Mouse (Mus musculus) limb, embryonic 11.5 days (tissue): ENCODE results near the gene Tnfrsf1b. TPM values are rescaled to one million over a fixed set of nuclear protein-coding genes. Genes with fewer than 3 reads are reported as not detected.

ENCODE experiments used
- ATAC-seq: fragments of 200-750 bp; cut with Nextera tagmentation; 2 replicates; pipeline ENCODE4 v1.8.0; 2017; ENCODE audit warnings: low read depth; ENCODE audit not compliant: insufficient number of reproducible peaks, low FRiP score, low TSS enrichment
- DNase-seq: peaks from one replicate; pipeline ENCODE4 v3.0.0-alpha.2; 2015; ENCODE audit warnings: low spot score
- H3K27ac ChIP-seq: fragments of 300-500 bp; sonication (generic); replicated peaks from 2 replicates; pipeline ENCODE4 v1.5.1; 2014; ENCODE audit warnings: low read depth, mild to moderate bottlenecking, low read length
- H3K27me3 ChIP-seq: fragments of 300-500 bp; sonication (generic); 2 replicates; pipeline ENCODE4 v1.6.1; 2014; ENCODE audit warnings: mild to moderate bottlenecking, low read length, mixed read lengths; ENCODE audit not compliant: control insufficient read depth, insufficient read depth
- H3K36me3 ChIP-seq: fragments of 300-500 bp; sonication (generic); 2 replicates; pipeline ENCODE4 v1.6.1; 2014; ENCODE audit warnings: mild to moderate bottlenecking, low read length, moderate library complexity, mixed read lengths; ENCODE audit not compliant: control insufficient read depth, insufficient read depth
- H3K4me1 ChIP-seq: fragments of 300-500 bp; sonication (generic); 2 replicates; pipeline ENCODE4 v1.6.1; 2014; ENCODE audit warnings: low read length, mixed read lengths; ENCODE audit not compliant: control insufficient read depth, insufficient read depth
- H3K4me2 ChIP-seq: fragments of 300-500 bp; sonication (generic); 2 replicates; pipeline ENCODE4 v1.6.1; 2014; ENCODE audit warnings: low read depth, mild to moderate bottlenecking, moderate library complexity; ENCODE audit not compliant: severe bottlenecking
- H3K4me3 ChIP-seq: fragments of 300-500 bp; sonication (generic); 2 replicates; pipeline ENCODE4 v1.5.1; 2014; ENCODE audit warnings: low read depth, low read length
- H3K9ac ChIP-seq: fragments of 300-500 bp; sonication (generic); 2 replicates; pipeline ENCODE4 v1.6.1; 2014; ENCODE audit warnings: mild to moderate bottlenecking, low read length
- H3K9me3 ChIP-seq: fragments of 300-500 bp; sonication (generic); 2 replicates; pipeline ENCODE4 v1.6.1; 2016; ENCODE audit warnings: low read length; ENCODE audit not compliant: control insufficient read depth
- WGBS: fragments of 180-500 bp; shearing (Covaris S2); extraction: QIAGEN DNeasy Blood & Tissue Kit; methylation state at CpG from one replicate; pipeline ENCODE4 v1.1.7; 2014; 5-methylcytosine and 5-hydroxymethylcytosine counted together
- polyA plus RNA-seq: library from polyadenylated mRNA; unstranded; fragments of >200 nt; fragmentation: Nextera tagmentation; extraction: Ambion mirVana; gene quantifications from 2 replicates; pipeline ENCODE4 v1.2.1, GENCODE M21; 2014

Tnfrsf1b gene
- polyA plus RNA-seq, 1 experiment from 2014 or later: 2.2 TPM

DNA sequence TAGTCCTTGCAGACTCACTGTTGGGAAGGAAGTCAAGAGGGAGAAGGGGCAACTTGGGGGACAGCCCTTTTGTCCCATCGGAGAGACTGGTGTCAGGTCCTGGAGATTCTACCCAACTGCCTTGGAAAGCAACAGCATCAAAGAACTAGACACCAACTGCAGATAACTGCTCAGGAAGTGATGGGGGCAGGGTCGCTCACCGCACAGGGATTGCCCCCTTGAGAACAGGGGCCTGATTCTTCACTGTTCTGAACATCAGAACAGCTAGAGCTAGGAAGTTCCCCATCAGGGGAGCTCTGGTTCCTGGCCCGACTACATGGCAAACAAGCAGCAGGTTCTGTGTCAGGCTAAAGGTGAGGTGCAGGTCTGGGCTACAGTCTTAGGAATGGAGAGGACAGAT is 19.8 kb upstream of the Tnfrsf1b start:
- Histone ChIP-seq H3K9ac (no peak overlapping the region), H3K4me2 (no peak overlapping the region), H3K27ac (no peak overlapping the region), H3K27me3 (no peaks in the 10 kb centered on the region), H3K9me3 (no peaks in the 10 kb centered on the region), H3K4me3 (no peak overlapping the region), H3K36me3 (no peaks in the 10 kb centered on the region), H3K4me1 (no peaks in the 10 kb centered on the region)
- ATAC-seq: no peak
- 86% methylated on average over 4 of the region's 4 CpGs for WGBS
- no peak for DNase-seq

DNA sequence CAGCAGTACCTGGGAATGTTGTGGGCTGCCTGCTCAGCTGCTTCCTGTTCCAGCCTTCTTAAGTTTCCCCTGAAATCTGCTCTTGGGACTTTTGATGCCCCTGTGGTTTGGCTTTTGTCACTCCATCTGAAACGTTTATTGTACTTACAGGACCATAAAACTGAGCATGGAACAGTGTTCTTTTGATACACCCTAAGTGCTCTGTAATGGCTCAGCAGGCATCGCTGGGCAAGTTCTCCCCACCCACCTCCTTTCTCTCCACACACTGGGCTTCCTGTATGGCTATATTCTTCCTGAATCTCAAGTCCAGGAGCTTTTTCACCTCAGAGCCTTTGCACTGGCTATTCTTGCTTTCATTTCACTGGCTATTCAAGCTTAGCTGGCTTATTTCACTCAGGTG is 18.1 kb upstream of the Tnfrsf1b start:
- Histone ChIP-seq H3K4me3 (no peak overlapping the region), H3K9ac (no peak overlapping the region), H3K27me3 (no peaks in the 10 kb centered on the region), H3K27ac (no peak overlapping the region), H3K4me2 (no peak overlapping the region), H3K9me3 (no peaks in the 10 kb centered on the region; the same call in 1 of the 2 replicates), H3K4me1 (no peaks in the 10 kb centered on the region), H3K36me3 (no peaks in the 10 kb centered on the region)
- ATAC-seq (no peak), DNase-seq (no peak)
- 22% methylated on average over 2 of the region's 2 CpGs for WGBS

DNA sequence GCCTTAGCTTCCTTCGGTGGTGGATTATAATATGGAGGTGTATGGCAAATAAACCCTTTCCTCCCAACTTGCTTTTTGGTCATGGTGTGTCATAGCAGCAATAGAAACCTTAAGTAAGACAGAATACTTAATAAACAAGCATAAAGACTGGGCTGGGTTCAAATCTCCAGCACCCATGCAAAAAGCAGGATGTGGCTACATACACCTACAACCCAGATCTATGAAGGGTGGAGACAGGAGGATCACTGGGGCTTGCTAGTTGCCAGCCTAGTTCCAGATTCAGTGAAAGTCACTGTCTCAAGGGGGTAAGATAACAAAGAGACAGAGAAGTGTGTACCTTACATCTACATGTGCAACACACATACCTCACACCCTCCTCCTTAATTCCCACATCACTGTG is 16.9 kb upstream of the Tnfrsf1b start:
- H3K4me1 ChIP-seq: no peaks in the 10 kb centered on the region
- ATAC-seq: no peak
- H3K4me3 ChIP-seq: no peak overlapping the region
- no peak for DNase-seq
- no peak overlapping the region for H3K27ac ChIP-seq
- WGBS: 94% methylated on average over 1 of the region's 1 CpGs
- H3K9ac ChIP-seq: no peak overlapping the region
- no peaks in the 10 kb centered on the region for H3K36me3 ChIP-seq
- no peak overlapping the region for H3K4me2 ChIP-seq
- no peaks in the 10 kb centered on the region for H3K27me3 ChIP-seq
- H3K9me3 ChIP-seq: no peaks in the 10 kb centered on the region; the same call in 1 of the 2 replicates

DNA sequence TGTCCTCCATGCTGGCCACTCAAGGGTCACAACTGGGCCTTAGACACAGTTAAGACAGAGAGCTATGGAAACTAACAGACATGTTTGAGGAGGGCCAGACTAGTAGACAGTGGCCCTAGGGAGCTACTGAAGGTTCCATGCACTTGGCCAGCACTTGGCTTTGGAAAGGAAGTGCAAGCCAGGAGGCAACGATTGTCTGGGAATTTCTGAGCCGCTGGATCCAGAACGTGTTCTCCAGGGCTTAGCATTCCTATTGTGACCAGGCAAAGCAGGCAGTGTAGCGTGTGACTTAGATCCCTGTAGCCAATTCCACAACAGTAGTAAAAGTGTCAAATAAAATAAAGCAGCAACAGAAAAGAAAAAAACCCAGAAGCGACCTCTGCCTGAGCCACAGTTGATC is 14.1 kb upstream of the Tnfrsf1b start:
- no peak overlapping the region for H3K4me3 ChIP-seq
- H3K4me1 ChIP-seq: no peaks in the 10 kb centered on the region
- no peaks in the 10 kb centered on the region; the same call in 1 of the 2 replicates for H3K9me3 ChIP-seq
- no peaks in the 10 kb centered on the region for H3K27me3 ChIP-seq
- H3K36me3 ChIP-seq: no peaks in the 10 kb centered on the region
- 69% methylated on average over 5 of the region's 5 CpGs for WGBS
- H3K27ac ChIP-seq: no peak overlapping the region
- ATAC-seq: no peak
- DNase-seq: no peak
- H3K9ac ChIP-seq: no peak overlapping the region
- H3K4me2 ChIP-seq: no peak overlapping the region

DNA sequence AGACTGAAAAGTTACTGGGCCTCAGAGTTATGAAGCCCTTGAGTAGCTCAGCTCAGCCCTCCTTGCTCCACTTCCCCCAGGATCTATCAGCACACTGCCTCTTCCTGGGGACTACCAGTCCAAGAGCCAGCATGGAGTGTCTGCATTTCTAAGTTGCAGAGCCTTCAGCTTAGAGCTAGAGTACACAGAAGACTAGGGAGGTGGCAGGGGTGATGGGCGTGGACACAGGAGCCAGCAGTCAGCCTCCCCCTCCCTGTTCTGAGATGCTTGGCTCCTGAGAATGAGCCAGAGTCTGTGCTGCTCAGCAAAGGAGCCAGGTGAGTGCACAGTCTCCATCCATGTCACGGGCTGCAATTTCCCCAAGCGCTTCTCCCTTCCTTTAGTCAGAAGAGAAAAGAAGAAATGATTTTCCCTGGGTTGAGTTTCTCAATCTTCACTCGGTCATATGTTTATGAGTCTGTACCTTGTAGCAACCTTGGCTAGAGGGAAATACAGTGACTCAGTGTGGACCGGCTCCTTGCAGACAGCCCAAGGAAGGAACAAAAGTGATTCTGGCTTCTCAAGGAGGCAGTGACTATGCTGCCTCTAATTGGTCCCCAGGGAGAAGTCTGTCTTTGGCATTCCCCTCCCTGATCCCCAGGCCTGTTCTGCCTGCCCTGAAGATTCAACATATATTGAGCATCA is 11.2 kb upstream of the Tnfrsf1b start:
- no peak for ATAC-seq
- 73% methylated on average over 5 of the region's 5 CpGs for WGBS

DNA sequence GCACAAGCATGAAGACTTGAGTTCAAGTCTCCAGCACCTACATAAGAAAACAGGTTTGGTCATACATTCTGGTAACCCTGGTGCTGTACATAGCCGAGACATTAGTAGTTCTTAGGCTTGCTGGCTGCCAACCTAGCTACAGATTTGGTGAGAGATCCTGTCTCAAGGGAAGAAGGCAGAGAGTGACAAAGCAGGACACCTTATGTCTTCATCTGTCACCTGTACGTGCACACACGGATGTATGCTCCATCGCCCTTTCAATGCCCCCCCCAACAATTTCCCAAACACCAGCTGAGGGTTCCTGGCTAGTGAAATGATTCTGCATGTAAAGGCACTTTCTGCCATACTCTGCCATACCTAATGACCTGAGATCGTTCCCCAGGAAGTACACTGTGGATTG is 9.5 kb upstream of the Tnfrsf1b start:
- no peak overlapping the region for H3K9ac ChIP-seq

More for the DNA sequence above, 11.2 kb upstream of the Tnfrsf1b start:
- no peak overlapping the region for H3K9ac ChIP-seq
- no peak overlapping the region for H3K4me3 ChIP-seq
- H3K27me3 ChIP-seq: no peaks in the 10 kb centered on the region
- no peak for DNase-seq
- H3K27ac ChIP-seq: no peak overlapping the region
- no peaks in the 10 kb centered on the region for H3K4me1 ChIP-seq
- no peaks in the 10 kb centered on the region; the same call in 1 of the 2 replicates for H3K9me3 ChIP-seq
- no peak overlapping the region for H3K4me2 ChIP-seq
- H3K36me3 ChIP-seq: no peaks in the 10 kb centered on the region

DNA sequence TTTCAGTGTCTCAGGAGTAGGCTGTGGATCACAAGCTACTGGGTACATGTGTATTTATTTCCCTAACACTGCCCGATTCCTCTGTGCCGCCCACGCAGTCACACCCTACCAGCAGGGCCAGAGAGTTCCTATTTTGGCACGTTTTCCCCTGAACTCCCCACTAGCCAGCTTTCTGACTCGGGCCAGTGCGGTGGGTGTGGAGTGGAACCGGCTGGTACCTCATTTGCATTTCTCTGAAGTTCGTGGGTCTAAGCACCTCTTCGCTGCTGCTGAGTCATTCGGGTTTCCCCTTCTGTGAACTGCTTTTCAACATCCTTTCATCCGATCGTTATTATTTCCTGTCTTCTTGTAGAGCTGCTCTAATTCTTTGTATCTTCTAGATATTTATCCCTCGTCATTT is 7.7 kb upstream of the Tnfrsf1b start:
- ATAC-seq: no peak
- Histone ChIP-seq H3K27ac (no peak overlapping the region), H3K4me1 (no peaks in the 10 kb centered on the region), H3K4me3 (no peak overlapping the region), H3K36me3 (no peaks in the 10 kb centered on the region), H3K9ac (no peak overlapping the region), H3K4me2 (no peak overlapping the region), H3K27me3 (no peaks in the 10 kb centered on the region), H3K9me3 (no peaks in the 10 kb centered on the region)
- no peak for DNase-seq
- 50% methylated on average over 13 of the region's 13 CpGs for WGBS

More for the DNA sequence above, 9.5 kb upstream of the Tnfrsf1b start:
- H3K27me3 ChIP-seq: no peaks in the 10 kb centered on the region
- ATAC-seq (no peak), DNase-seq (no peak)
- H3K4me2 ChIP-seq: no peak overlapping the region
- no peaks in the 10 kb centered on the region for H3K4me1 ChIP-seq
- no peaks in the 10 kb centered on the region for H3K36me3 ChIP-seq
- WGBS: 93% methylated on average over 5 of the region's 5 CpGs
- H3K4me3 ChIP-seq: no peak overlapping the region
- H3K9me3 ChIP-seq: no peaks in the 10 kb centered on the region; the same call in 1 of the 2 replicates
- H3K27ac ChIP-seq: no peak overlapping the region

DNA sequence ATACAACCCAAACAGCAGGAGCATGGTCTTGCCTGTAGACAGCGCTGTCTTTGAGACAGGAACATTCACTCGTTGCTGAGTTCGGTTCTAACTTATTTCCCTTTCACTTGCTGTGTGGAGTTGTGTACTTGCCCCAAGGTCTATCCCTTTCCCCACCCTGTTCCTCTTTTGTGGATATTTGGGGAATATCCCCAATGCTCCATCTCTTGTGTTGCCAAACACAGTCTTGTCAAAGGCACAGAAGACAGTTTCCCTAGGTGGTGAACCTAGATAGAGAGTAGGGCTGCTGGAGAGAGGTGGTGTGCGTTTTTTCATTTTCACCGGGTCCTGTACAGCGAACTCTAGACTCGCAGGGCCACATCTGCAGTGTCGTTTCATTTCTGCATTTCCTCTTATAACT is 5.9 kb upstream of the Tnfrsf1b start:
- H3K4me2 ChIP-seq: no peak overlapping the region
- H3K4me3 ChIP-seq: no peak overlapping the region
- WGBS: 85% methylated on average over 8 of the region's 8 CpGs
- H3K27me3 ChIP-seq: peaks cover 1% of the 10 kb centered on the region; the same call in 1 of the 2 replicates
- H3K9ac ChIP-seq: no peak overlapping the region
- H3K27ac ChIP-seq: no peak overlapping the region
- no peaks in the 10 kb centered on the region for H3K9me3 ChIP-seq
- DNase-seq (no peak), ATAC-seq (no peak)
- H3K36me3 ChIP-seq: no peaks in the 10 kb centered on the region
- no peaks in the 10 kb centered on the region for H3K4me1 ChIP-seq

DNA sequence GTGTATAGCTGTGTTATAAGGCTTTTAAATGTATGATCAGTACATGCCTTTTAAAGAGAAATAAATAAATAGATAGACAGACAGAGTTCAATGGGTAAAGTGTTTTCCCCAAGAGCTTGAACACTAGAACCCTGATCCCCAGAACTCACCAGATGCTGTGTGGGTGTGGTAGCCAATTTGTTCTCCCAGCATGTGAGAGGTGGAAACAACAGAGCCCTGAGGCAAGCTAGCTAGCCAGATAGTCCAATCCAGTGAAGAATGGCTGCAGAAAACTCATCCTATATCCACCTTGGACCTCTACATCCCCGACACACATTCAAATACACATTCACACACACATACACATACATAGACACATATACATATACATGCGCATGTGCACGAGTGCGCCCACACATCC is 4.9 kb upstream of the Tnfrsf1b start:
- WGBS: 94% methylated on average over 4 of the region's 4 CpGs
- no peaks in the 10 kb centered on the region for H3K9me3 ChIP-seq
- no peak for ATAC-seq

More for the DNA sequence above, 4.9 kb upstream of the Tnfrsf1b start:
- no peak for DNase-seq
- no peak overlapping the region for H3K9ac ChIP-seq
- no peaks in the 10 kb centered on the region for H3K36me3 ChIP-seq
- no peak overlapping the region for H3K4me3 ChIP-seq
- H3K27me3 ChIP-seq: peaks cover 7% of the 10 kb centered on the region
- no peak overlapping the region for H3K27ac ChIP-seq
- no peak overlapping the region for H3K4me2 ChIP-seq
- H3K4me1 ChIP-seq: 0 out of 2 replicates have a peak, but pooled peaks cover under 1% of the 10 kb centered on the region
